Mouse (Mus musculus) stomach, postnatal 0 days (tissue): ENCODE data around the gene Atp7a.

Experiments
- CTCF ChIP-seq: IDR thresholded peaks from 2 replicates; pipeline ENCODE4 v1.5.1; 2016; ENCODE audit warnings: antibody characterized with exemption, low read depth, mild to moderate bottlenecking, moderate library complexity
- EP300 ChIP-seq: optimal IDR thresholded peaks from 2 replicates; pipeline ENCODE3; 2016; ENCODE audit warnings: antibody characterized with exemption

DNA sequence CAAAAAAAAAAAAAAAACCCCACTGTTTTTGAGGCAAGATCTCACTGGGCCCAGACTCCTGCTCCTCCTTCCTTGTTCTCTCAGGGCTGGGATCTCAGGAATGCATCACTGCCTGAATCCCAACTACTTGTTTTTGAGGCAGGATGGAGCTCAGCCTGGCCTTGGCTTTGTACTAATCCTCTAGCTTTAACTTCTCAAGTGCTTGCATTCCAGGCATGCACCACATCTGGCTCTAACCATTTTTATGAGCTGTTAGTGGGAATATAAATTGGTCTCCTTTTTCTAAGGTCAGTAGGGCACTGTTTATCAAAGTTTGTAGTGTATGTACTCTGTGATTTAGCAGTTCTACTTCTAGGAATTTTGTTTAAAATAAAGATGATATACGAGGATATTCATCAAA, 21.1 kb downstream of the Atp7a start:
- TF ChIP-seq CTCF (no peak), EP300 (no peak)
